Mouse (Mus musculus): ENCODE results near the gene Gtf2f2. TPM values are rescaled to one million over a fixed set of nuclear protein-coding genes. Genes with fewer than 3 reads are reported as not detected.
"Not testable (repeated sequence)": the region's sequence is repeated elsewhere in the genome, so short reads cannot be mapped to it uniquely, and the experiment has no call there.

Gtf2f2 gene
- polyA plus RNA-seq, 1 experiment: 24.3 TPM

DNA sequence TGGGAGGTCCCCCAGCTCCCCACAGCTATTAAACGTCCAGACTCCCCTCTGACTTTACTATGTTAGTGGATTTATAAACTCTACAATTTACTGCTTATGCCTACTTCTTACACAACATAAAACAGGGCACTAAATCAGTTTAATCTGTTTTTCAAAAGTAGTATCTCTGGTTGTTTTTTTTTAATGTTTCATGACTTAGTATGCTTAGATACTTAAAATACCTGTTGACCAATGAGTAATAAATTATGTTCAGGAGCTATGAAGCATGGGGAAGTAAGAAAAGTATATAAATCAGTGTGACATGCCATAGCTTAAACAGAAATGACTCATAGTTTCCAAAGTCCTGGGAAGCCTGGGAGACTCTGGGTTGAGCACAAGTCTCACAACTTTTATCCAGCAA, 73.0 kb downstream of the Gtf2f2 start:
- Histone ChIP-seq H3K4me3 (no peak overlapping the region), H3K36me3 (ENCODE audit: control insufficient read depth, insufficient read depth) (no peaks in the 10 kb centered on the region), H3K27me3 (ENCODE audit: control insufficient read depth, insufficient read depth, insufficient read length) (no peaks in the 10 kb centered on the region), H3K4me2 (ENCODE audit: low read depth) (peak overlapping the region; percentile 25), H3ac (ENCODE audit: control insufficient read depth, insufficient read length) (no peak overlapping the region), H3K79me2 (ENCODE audit: control insufficient read depth, insufficient read depth) (peaks cover 5% of the 10 kb centered on the region)
- TF ChIP-seq REST (IDR thresholded peaks at IDR 0.05; ENCODE audit: insufficient read depth, insufficient read length) (no peak), POLR2AphosphoS2 (IDR thresholded peaks at IDR 0.05; ENCODE audit: insufficient read length, low read depth) (no peak), E2F4 (IDR thresholded peaks at IDR 0.05; ENCODE audit: insufficient read depth) (no peak), TCF12 (IDR thresholded peaks at IDR 0.05; ENCODE audit: insufficient read depth, poor library complexity, severe bottlenecking) (no peak), MAX (IDR thresholded peaks at IDR 0.05; ENCODE audit: low read depth) (no peak), POLR2A (IDR thresholded peaks at IDR 0.05; ENCODE audit: insufficient read length, low read depth) (no peak), USF1 (IDR thresholded peaks at IDR 0.05; ENCODE audit: low read depth) (no peak), MYOG (IDR thresholded peaks at IDR 0.05; ENCODE audit: control insufficient read depth in 1 of 3, insufficient read depth in 1 of 3, insufficient read length in 2 of 3, low read depth in 2 of 3) (no peak), SRF (IDR thresholded peaks at IDR 0.05; ENCODE audit: control insufficient read depth, insufficient read length, low read depth) (no peak), MYOD1 (IDR thresholded peaks at IDR 0.05; ENCODE audit: control insufficient read depth in 1 of 3, insufficient read length in 2 of 3, low read depth in 2 of 3) (no peak), CEBPB (IDR thresholded peaks at IDR 0.05; ENCODE audit: insufficient read depth, poor library complexity, severe bottlenecking) (no peak), TCF3 (IDR thresholded peaks at IDR 0.05; ENCODE audit: insufficient read length, low read depth) (no peak)

DNA sequence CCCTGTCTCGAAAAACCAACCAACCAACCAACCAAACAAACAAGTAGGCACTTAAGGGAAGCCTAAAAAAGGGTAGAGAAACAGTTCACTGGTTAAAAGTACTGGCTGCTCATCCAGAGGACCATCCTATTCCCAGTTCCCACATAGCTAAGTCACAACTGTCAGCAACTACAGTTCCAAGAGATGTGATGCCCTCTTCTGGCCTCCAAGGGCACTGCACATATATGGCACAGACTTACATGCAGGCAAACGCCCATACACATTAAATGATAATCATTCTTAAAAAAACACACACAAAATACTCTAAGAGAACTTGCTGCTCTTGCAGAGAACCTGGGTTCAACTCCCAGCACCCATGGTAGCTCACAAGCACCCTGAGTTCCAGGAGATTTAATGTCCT, 76.3 kb downstream of the Gtf2f2 start:
- no peak overlapping the region for H3ac ChIP-seq (ENCODE audit: control insufficient read depth, insufficient read length)
- no peak overlapping the region for H3K4me2 ChIP-seq (ENCODE audit: low read depth)
- peaks cover 5% of the 10 kb centered on the region for H3K79me2 ChIP-seq (ENCODE audit: control insufficient read depth, insufficient read depth)
- no peaks in the 10 kb centered on the region for H3K36me3 ChIP-seq (ENCODE audit: control insufficient read depth, insufficient read depth)
- no peaks in the 10 kb centered on the region for H3K27me3 ChIP-seq (ENCODE audit: control insufficient read depth, insufficient read depth, insufficient read length)
- TF ChIP-seq POLR2A (IDR thresholded peaks at IDR 0.05; ENCODE audit: insufficient read length, low read depth) (no peak), E2F4 (IDR thresholded peaks at IDR 0.05; ENCODE audit: insufficient read depth) (no peak), USF1 (IDR thresholded peaks at IDR 0.05; ENCODE audit: low read depth) (no peak), REST (IDR thresholded peaks at IDR 0.05; ENCODE audit: insufficient read depth, insufficient read length) (no peak), MYOG (IDR thresholded peaks at IDR 0.05; ENCODE audit: control insufficient read depth in 1 of 3, insufficient read depth in 1 of 3, insufficient read length in 2 of 3, low read depth in 2 of 3) (no peak), SRF (IDR thresholded peaks at IDR 0.05; ENCODE audit: control insufficient read depth, insufficient read length, low read depth) (no peak), TCF12 (IDR thresholded peaks at IDR 0.05; ENCODE audit: insufficient read depth, poor library complexity, severe bottlenecking) (no peak), TCF3 (IDR thresholded peaks at IDR 0.05; ENCODE audit: insufficient read length, low read depth) (no peak), MAX (IDR thresholded peaks at IDR 0.05; ENCODE audit: low read depth) (no peak)
- no peak overlapping the region for H3K4me3 ChIP-seq

DNA sequence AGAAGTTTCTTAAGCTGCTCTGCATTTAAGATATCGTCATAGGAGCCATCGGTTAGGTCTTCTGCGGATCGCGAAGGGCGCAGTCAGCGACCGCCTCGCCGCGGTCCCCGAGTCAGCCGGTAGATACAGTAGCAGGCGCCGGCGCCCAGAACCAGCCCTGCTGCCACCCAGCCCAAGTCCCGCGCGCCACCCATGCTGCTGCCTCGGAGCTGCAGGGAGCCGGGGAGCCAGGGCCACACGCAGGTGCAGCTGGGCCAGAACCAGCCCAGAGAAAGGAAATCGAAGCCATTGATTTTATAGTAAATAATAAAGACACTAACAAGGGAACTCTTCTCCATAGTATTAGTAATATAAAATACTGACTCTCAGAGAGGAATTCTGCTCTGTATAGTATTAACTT, 79.4 kb downstream of the Gtf2f2 start:
- Histone ChIP-seq H3ac (ENCODE audit: control insufficient read depth, insufficient read length) (no peak overlapping the region), H3K79me2 (ENCODE audit: control insufficient read depth, insufficient read depth) (peaks cover 5% of the 10 kb centered on the region), H3K36me3 (ENCODE audit: control insufficient read depth, insufficient read depth) (no peaks in the 10 kb centered on the region), H3K4me3 (no peak overlapping the region), H3K27me3 (ENCODE audit: control insufficient read depth, insufficient read depth, insufficient read length) (no peaks in the 10 kb centered on the region), H3K4me2 (ENCODE audit: low read depth) (no peak overlapping the region)
- TF ChIP-seq TCF12 (IDR thresholded peaks at IDR 0.05; ENCODE audit: insufficient read depth, poor library complexity, severe bottlenecking): no peak
- TF ChIP-seq POLR2AphosphoS2 (IDR thresholded peaks at IDR 0.05; ENCODE audit: insufficient read length, low read depth): no peak
- no peak for TF ChIP-seq REST (IDR thresholded peaks at IDR 0.05; ENCODE audit: insufficient read depth, insufficient read length)
- TF ChIP-seq MYOD1 (IDR thresholded peaks at IDR 0.05; ENCODE audit: control insufficient read depth in 1 of 3, insufficient read length in 2 of 3, low read depth in 2 of 3): no peak
- TF ChIP-seq TCF3 (IDR thresholded peaks at IDR 0.05; ENCODE audit: insufficient read length, low read depth): no peak
- no peak for TF ChIP-seq POLR2A (IDR thresholded peaks at IDR 0.05; ENCODE audit: insufficient read length, low read depth)
- TF ChIP-seq MAX (IDR thresholded peaks at IDR 0.05; ENCODE audit: low read depth): no peak
- no peak for TF ChIP-seq MYOG (IDR thresholded peaks at IDR 0.05; ENCODE audit: control insufficient read depth in 1 of 3, insufficient read depth in 1 of 3, insufficient read length in 2 of 3, low read depth in 2 of 3)
- no peak for TF ChIP-seq SRF (IDR thresholded peaks at IDR 0.05; ENCODE audit: control insufficient read depth, insufficient read length, low read depth)
- TF ChIP-seq CEBPB (IDR thresholded peaks at IDR 0.05; ENCODE audit: insufficient read depth, poor library complexity, severe bottlenecking): no peak
- TF ChIP-seq USF1 (IDR thresholded peaks at IDR 0.05; ENCODE audit: low read depth): no peak
- TF ChIP-seq E2F4 (IDR thresholded peaks at IDR 0.05; ENCODE audit: insufficient read depth): no peak

DNA sequence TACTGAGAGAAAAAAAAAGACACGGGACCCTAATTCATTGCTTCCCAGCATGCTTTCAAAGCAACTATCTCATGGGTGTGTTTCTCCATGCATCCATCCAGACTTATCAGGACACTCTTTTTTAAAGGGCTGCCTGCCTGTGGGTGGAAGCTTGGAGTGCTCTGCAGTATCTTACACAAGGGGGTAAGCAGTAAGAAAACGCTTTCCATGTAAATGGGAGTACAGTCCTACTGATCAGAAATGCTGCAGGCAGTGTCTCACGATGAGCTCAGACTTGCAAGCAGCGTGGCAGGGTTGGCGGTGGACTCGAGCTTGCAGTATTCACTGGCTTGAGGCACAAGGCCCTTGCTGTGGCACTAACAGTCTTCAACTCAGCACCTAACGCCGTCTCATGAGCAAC, 81.0 kb downstream of the Gtf2f2 start:
- not testable (repeated sequence) for H3ac ChIP-seq (ENCODE audit: control insufficient read depth, insufficient read length); H3K4me3 ChIP-seq; H3K4me2 ChIP-seq (ENCODE audit: low read depth); H3K36me3 ChIP-seq (ENCODE audit: control insufficient read depth, insufficient read depth); H3K27me3 ChIP-seq (ENCODE audit: control insufficient read depth, insufficient read depth, insufficient read length); H3K79me2 ChIP-seq (ENCODE audit: control insufficient read depth, insufficient read depth)

DNA sequence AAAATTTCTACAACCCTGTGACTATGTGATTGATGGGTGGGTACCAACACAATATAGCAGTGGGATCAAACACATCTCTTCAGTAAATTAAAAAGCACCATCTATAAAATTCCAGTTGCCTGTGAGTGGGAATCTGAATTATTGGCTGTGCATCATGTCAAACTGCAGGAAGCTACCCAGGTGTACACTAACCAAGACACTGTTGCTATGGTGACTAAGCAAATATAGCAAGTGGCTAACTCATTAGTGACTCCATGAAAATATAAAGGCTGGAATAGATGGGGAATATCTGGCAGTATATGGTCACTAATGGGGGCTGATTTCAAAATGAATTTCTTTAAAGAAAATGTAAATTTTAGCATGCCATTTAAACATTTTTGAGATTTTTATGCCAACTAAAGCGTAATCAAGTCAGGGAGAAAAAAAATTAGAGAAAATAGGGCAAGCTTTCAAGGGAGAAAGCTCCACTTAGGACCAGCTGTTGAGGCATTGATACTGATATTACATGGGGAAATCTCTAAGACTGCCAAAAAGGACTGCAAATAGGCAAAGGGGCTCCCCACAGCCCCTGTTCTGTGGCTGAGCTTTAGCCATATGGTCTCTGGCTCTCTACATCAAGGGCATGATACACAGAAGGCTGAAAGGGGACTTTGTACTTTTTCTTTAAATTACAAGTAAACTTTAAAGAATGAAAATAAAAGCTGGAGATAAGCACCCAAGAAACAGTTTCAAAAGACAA, 87.2 kb downstream of the Gtf2f2 start:
- no peaks in the 10 kb centered on the region for H3K27me3 ChIP-seq (ENCODE audit: control insufficient read depth, insufficient read depth, insufficient read length)
- TF ChIP-seq POLR2A (IDR thresholded peaks at IDR 0.05; ENCODE audit: insufficient read length, low read depth) (no peak), MYOD1 (IDR thresholded peaks at IDR 0.05; ENCODE audit: control insufficient read depth in 1 of 3, insufficient read length in 2 of 3, low read depth in 2 of 3) (no peak), POLR2AphosphoS2 (IDR thresholded peaks at IDR 0.05; ENCODE audit: insufficient read length, low read depth) (no peak), MAX (IDR thresholded peaks at IDR 0.05; ENCODE audit: low read depth) (no peak), TCF3 (IDR thresholded peaks at IDR 0.05; ENCODE audit: insufficient read length, low read depth) (no peak), TCF12 (IDR thresholded peaks at IDR 0.05; ENCODE audit: insufficient read depth, poor library complexity, severe bottlenecking) (no peak), REST (IDR thresholded peaks at IDR 0.05; ENCODE audit: insufficient read depth, insufficient read length) (no peak), USF1 (IDR thresholded peaks at IDR 0.05; ENCODE audit: low read depth) (no peak), CEBPB (IDR thresholded peaks at IDR 0.05; ENCODE audit: insufficient read depth, poor library complexity, severe bottlenecking) (no peak), MYOG (IDR thresholded peaks at IDR 0.05; ENCODE audit: control insufficient read depth in 1 of 3, insufficient read depth in 1 of 3, insufficient read length in 2 of 3, low read depth in 2 of 3) (no peak), E2F4 (IDR thresholded peaks at IDR 0.05; ENCODE audit: insufficient read depth) (no peak)
- H3ac ChIP-seq (ENCODE audit: control insufficient read depth, insufficient read length): no peak overlapping the region
- H3K36me3 ChIP-seq (ENCODE audit: control insufficient read depth, insufficient read depth): no peaks in the 10 kb centered on the region
- H3K4me2 ChIP-seq (ENCODE audit: low read depth): no peak overlapping the region
- H3K4me3 ChIP-seq: no peak overlapping the region
- peaks cover 4% of the 10 kb centered on the region for H3K79me2 ChIP-seq (ENCODE audit: control insufficient read depth, insufficient read depth)
